Mouse (Mus musculus) heart, adult 2 months (tissue): ENCODE measurements at regions not wholly inside any gene's neighbourhood (a gene's known extent, or its start where the extent isn't known, plus 50 kb on each side); places are given as distances from the start of the nearest gene placed in this dataset.
"Not testable (repeated sequence)": the region's sequence is repeated elsewhere in the genome, so short reads cannot be mapped to it uniquely, and the experiment has no call there.

Experiments used
- CTCF ChIP-seq: fragments of 200-600 bp; IDR thresholded peaks from 2 replicates; pipeline ENCODE4 v1.8.1; 2022; ENCODE audit warnings: antibody characterized with exemption, mild to moderate bottlenecking, moderate library complexity
- EP300 ChIP-seq: fragments of 200-500 bp; IDR thresholded peaks from 2 replicates; pipeline ENCODE4 v1.6.1; 2011; ENCODE audit warnings: low read depth, low read length, control low read depth; ENCODE audit not compliant: insufficient read depth
- POLR2A ChIP-seq: fragments of 200-500 bp; IDR thresholded peaks from 2 replicates; pipeline ENCODE4 v1.6.1; 2011; ENCODE audit warnings: mild to moderate bottlenecking, low read depth, low read length, control low read depth; ENCODE audit not compliant: insufficient read depth

GRCm38 (mm10) chr15:5992146-5992545 lies 307.4 kb upstream of the Dab2 start:
- not testable (repeated sequence) for TF ChIP-seq POLR2A, CTCF, EP300
